Mouse (Mus musculus) right cerebral cortex, postnatal 4 days (tissue): ENCODE results near the gene Gm20388.

ENCODE experiments used
- DNase-seq: peaks from one replicate; pipeline ENCODE4 v3.0.0-alpha.2; 2022

Gene Gm20388

GRCm38 (mm10) chr8:120276051-120276890, 365.6 kb downstream of the Gm20388 start:
- no peak for DNase-seq

- DNase-seq, result no peak
Measured at GRCm38 (mm10) chr8:120276891-120277426, 366.3 kb downstream of the Gm20388 start.

- DNase-seq, result no peak
Measured at GRCm38 (mm10) chr8:120278009-120278408, 367.4 kb downstream of the Gm20388 start.

- DNase-seq, result no peak
Measured at GRCm38 (mm10) chr8:120279418-120279817, 368.8 kb downstream of the Gm20388 start.

GRCm38 (mm10) chr8:120281487-120281886, 370.8 kb downstream of the Gm20388 start:
- DNase-seq, result peak; percentile 89

GRCm38 (mm10) chr8:120282465-120282864, 371.8 kb downstream of the Gm20388 start:
- no peak for DNase-seq

- no peak for DNase-seq
Measured at GRCm38 (mm10) chr8:120284265-120284664, 373.6 kb downstream of the Gm20388 start.

GRCm38 (mm10) chr8:120285033-120285432, 374.4 kb downstream of the Gm20388 start:
- no peak for DNase-seq

GRCm38 (mm10) chr8:120285878-120286277, 375.2 kb downstream of the Gm20388 start:
- DNase-seq, result no peak

GRCm38 (mm10) chr8:120288122-120288908, 377.7 kb downstream of the Gm20388 start:
- peak; percentile 76 for DNase-seq

- no peak for DNase-seq
Measured at GRCm38 (mm10) chr8:120289191-120289590, 378.6 kb downstream of the Gm20388 start.

- peak; percentile 63 for DNase-seq
Measured at GRCm38 (mm10) chr8:120289698-120290181, 379.1 kb downstream of the Gm20388 start.

- DNase-seq, result no peak
Measured at GRCm38 (mm10) chr8:120290614-120291013, 380.0 kb downstream of the Gm20388 start.

- no peak for DNase-seq
Measured at GRCm38 (mm10) chr8:120291650-120292049, 381.0 kb downstream of the Gm20388 start.

GRCm38 (mm10) chr8:120292316-120293107, 381.9 kb downstream of the Gm20388 start:
- DNase-seq, result peak; percentile 60

GRCm38 (mm10) chr8:120293421-120294357, 383.0 kb downstream of the Gm20388 start:
- no peak for DNase-seq

GRCm38 (mm10) chr8:120294982-120295870, 384.6 kb downstream of the Gm20388 start:
- DNase-seq, result no peak

GRCm38 (mm10) chr8:120297000-120297399, 386.4 kb downstream of the Gm20388 start:
- no peak for DNase-seq

- no peak for DNase-seq
Measured at GRCm38 (mm10) chr8:120298601-120299532, 388.2 kb downstream of the Gm20388 start.
